Mouse (Mus musculus) lung, embryonic 16.5 days (tissue): ENCODE measurements around the gene Trp53. TPM values are rescaled to one million over a fixed set of nuclear protein-coding genes. Genes with fewer than 3 reads are reported as not detected.
"Not testable (repeated sequence)": the region's sequence is repeated elsewhere in the genome, so short reads cannot be mapped to it uniquely, and the experiment has no call there.

Experiments
- ATAC-seq: fragments of 200-750 bp; cut with Nextera tagmentation; 2 replicates; pipeline ENCODE4 v1.8.0; 2017; ENCODE audit warnings: low read depth, mild to moderate bottlenecking, moderate library complexity
- H3K27ac ChIP-seq: fragments of 300-500 bp; sonication (generic); 2 replicates; pipeline ENCODE4 v1.5.1; 2014; ENCODE audit warnings: mild to moderate bottlenecking, control low read depth, low read length
- H3K27me3 ChIP-seq: fragments of 300-500 bp; sonication (generic); 2 replicates; pipeline ENCODE4 v1.6.1; 2014; ENCODE audit warnings: low read depth, low read length, mixed read lengths; ENCODE audit not compliant: control insufficient read depth, insufficient read depth
- H3K36me3 ChIP-seq: fragments of 300-500 bp; sonication (generic); 2 replicates; pipeline ENCODE4 v1.6.1; 2014; ENCODE audit warnings: low read length; ENCODE audit not compliant: control insufficient read depth, insufficient read depth
- H3K4me1 ChIP-seq: fragments of 300-500 bp; sonication (generic); replicated peaks from 2 replicates; pipeline ENCODE4 v1.6.1; 2014; ENCODE audit warnings: low read length, mixed read lengths; ENCODE audit not compliant: control insufficient read depth, insufficient read depth
- H3K4me2 ChIP-seq: fragments of 300-500 bp; sonication (generic); 2 replicates; pipeline ENCODE4 v1.6.1; 2014; ENCODE audit warnings: low read depth, low read length, control low read depth
- H3K4me3 ChIP-seq: fragments of 300-500 bp; sonication (generic); 2 replicates; pipeline ENCODE4 v1.5.1; 2014; ENCODE audit warnings: mild to moderate bottlenecking, low read length, control low read depth
- H3K9ac ChIP-seq: fragments of 300-500 bp; sonication (generic); 2 replicates; pipeline ENCODE4 v1.6.1; 2014; ENCODE audit warnings: low read length, control low read depth
- H3K9me3 ChIP-seq: fragments of 300-500 bp; sonication (generic); 2 replicates; pipeline ENCODE4 v1.6.1; 2016; ENCODE audit warnings: low read length; ENCODE audit not compliant: control insufficient read depth
- WGBS: fragments of 180-500 bp; shearing (Covaris S2); extraction: QIAGEN DNeasy Blood & Tissue Kit; methylation state at CpG from one replicate; pipeline ENCODE4 v1.1.7; 2014; 5-methylcytosine and 5-hydroxymethylcytosine counted together
- microRNA counts: library from miRNA; unstranded; fragments of <30 nt; microRNA quantifications from one replicate; lab custom pipeline; 2016
- microRNA-seq: library from miRNA; unstranded; fragments of <30 nt; microRNA quantifications from one replicate; pipeline ENCODE4, GENCODE M21; 2016
- polyA plus RNA-seq: library from polyadenylated mRNA; unstranded; fragments of >200 nt; fragmentation: Nextera tagmentation; extraction: Ambion mirVana; gene quantifications from 2 replicates; pipeline ENCODE4 v1.2.1, GENCODE M21; 2015

The Trp53 gene
- polyA plus RNA-seq, 1 experiment from 2014 or later = 154 TPM

DNA sequence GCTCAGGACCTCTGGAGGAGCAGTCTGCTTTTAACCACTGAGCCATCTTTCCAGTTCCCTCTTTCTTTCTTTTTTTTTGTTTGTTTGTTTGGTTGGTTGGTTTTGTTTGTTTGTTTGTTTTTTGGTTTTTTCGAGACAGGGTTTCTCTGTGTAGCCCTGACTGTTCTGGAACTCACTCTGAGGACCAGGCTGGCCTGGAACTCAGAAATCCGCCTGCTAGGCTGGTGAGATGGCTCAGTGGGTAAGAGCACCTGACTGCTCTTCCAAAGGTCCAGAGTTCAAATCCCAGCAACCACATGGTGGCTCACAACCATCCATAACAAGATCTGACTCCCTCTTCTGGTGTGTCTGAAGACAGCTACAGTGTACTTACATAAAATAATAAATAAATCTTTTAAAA, 44.2 kb downstream of the Trp53 start:
- not testable (repeated sequence) for H3K27me3 ChIP-seq, H3K9me3 ChIP-seq, H3K4me3 ChIP-seq, H3K36me3 ChIP-seq, H3K4me1 ChIP-seq, H3K4me2 ChIP-seq, H3K9ac ChIP-seq, ATAC-seq, H3K27ac ChIP-seq
- 84% methylated on average over 2 of the region's 2 CpGs for WGBS

DNA sequence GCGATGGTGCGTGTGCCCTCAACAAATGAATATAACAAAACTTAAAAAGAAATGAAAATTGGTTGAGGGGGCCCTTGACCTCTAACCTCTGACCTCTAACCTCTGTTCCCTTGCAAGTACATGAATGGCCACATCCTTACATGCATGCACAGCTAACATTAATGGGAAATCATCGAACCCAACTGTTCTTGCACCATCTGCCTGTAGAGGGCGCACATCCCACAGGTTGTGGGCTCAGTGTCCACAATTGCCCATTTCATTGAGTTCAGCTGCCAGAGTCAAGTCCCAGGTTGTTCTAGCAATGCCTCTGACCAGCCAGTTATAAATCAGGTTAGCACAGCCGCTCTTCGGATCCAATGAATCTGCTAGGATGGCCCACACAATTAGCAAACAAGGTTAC, 48.1 kb downstream of the Trp53 start:
- H3K9me3 ChIP-seq = no peaks in the 10 kb centered on the region
- no peak overlapping the region for H3K9ac ChIP-seq
- no peak for ATAC-seq
- no peaks in the 10 kb centered on the region for H3K27me3 ChIP-seq
- peaks cover 4% of the 10 kb centered on the region; the same call in 1 of the 2 replicates for H3K4me1 ChIP-seq
- no peak overlapping the region for H3K4me2 ChIP-seq
- no peaks in the 10 kb centered on the region for H3K36me3 ChIP-seq
- 33% methylated on average over 6 of the region's 6 CpGs for WGBS
- H3K4me3 ChIP-seq = no peak overlapping the region
- H3K27ac ChIP-seq = no peak overlapping the region

DNA sequence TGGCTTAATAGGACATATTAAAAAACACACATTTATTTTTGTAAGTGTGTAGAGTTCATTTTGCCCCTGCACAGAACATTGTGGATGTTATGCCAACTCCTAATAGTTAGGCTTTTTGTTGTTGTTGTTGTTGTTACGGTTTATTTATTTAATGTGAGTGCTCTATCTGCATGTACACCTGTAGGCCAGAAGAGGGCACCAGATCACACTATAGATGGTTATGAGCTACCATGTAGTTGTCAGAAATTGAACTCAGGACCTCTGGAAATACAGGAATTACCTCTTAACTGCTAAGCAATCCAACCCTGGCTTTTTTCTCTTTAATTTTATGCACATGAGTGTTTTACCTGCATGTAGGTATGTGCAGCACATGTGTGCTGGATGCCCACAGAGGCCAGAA, 49.6 kb downstream of the Trp53 start:
- WGBS = 71% methylated on average over 1 of the region's 1 CpGs
- Histone ChIP-seq H3K27me3 (no peaks in the 10 kb centered on the region), H3K36me3 (no peaks in the 10 kb centered on the region), H3K27ac (no peak overlapping the region), H3K4me2 (no peak overlapping the region), H3K4me1 (peaks cover 13% of the 10 kb centered on the region), H3K4me3 (no peak overlapping the region), H3K9ac (no peak overlapping the region), H3K9me3 (no peaks in the 10 kb centered on the region)
- no peak for ATAC-seq

DNA sequence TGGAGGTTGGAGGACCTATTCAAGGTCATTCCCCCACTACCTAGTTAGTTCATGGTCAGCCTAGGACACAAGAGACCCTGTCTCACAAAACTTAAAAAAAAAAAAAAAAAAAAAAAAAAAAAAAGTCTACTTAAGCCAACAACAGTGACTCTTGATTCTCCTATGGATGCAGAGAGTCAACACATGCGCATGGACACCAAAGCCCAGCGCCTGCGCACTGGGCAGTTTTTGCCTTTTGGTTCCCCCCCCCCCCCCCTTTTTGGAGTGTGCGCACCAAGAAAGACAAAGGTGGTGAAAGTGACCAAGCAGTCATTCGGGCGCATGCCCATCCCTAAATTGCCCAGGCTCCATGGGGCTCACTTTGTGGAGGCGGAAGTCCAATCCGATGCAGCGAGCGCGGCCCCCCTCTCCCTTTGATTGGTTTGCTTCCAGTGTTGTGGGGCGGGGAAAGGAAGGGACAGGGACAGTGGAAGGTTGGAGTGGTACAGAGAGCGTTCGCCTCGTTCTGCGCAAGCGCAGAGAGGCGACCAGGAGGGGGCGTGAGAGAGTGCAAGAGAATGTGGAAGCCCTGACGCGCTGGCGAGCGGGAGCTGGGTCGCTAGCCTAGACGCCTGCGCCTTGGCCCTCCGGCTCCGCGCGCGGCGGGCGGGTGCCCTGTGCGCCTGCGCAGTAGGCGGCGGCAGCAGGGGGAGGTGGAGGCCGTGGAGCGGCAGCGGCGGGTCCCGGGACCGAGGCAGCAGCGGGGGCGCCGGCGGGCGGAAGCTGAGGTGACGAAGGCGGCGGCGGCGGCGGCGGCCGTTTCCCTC, 52.3 kb downstream of the Trp53 start, which contains the start of gene Fxr2:
Gene Fxr2, plus strand, starts transcription at position 707 of the 806 bp plus-strand sequence.
- H3K9me3 ChIP-seq = no peaks in the 10 kb centered on the region
- H3K36me3 ChIP-seq = no peaks in the 10 kb centered on the region; the same call in 1 of the 2 replicates
- H3K27ac ChIP-seq = peak within 1 kb of the TSS; percentile 98
- H3K9ac ChIP-seq = peak within 1 kb of the TSS; percentile 98
- H3K27me3 ChIP-seq = no peaks in the 10 kb centered on the region
- H3K4me3 ChIP-seq = peak within 1 kb of the TSS; percentile 99
- ATAC-seq = peak; percentile 98
- peak within 1 kb of the TSS; percentile 66 for H3K4me2 ChIP-seq
- WGBS = under 1% methylated on average over 40 of the region's 56 CpGs
- peaks cover 27% of the 10 kb centered on the region for H3K4me1 ChIP-seq

DNA sequence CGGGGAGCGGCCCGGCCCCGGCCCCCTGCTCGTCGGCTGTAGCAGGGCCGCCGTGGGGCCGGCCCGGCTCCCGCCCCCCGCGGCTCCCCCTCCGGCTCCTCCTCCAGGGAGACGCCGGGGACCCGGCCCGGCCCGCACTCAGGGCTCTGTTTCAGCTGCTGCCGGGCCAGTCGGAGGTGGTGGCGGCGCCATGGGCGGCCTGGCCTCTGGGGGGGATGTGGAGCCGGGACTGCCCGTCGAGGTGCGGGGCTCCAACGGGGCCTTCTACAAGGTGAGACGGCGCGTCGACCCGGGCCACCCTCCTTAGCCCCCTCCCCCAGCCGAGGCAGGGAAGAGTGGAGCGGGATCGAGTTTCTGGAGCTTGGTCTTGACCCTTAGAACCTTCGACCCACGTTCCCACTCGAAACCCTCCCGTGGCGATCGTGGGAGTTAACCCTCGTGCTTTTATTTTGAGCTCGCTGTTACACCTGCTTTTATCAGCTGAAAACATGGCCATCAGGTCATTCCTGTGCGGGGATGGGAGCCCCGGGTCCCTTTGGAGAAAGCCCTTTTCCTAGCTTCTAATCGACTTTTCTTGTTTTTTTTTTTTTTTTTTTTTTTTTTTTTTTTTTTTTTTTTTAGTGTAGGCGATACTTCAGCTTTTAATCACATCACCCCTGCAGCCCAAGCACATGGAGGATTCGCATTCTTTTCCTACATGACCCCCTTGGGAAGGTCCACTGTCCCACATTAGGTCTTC, 53.1 kb downstream of the Trp53 start:
- peak overlapping the region; percentile 98 for H3K27ac ChIP-seq
- 0% methylated on average over 39 of the region's 50 CpGs for WGBS
- peak; percentile 78 for ATAC-seq
- peak overlapping the region; percentile 98 for H3K9ac ChIP-seq
- peak overlapping the region; percentile 66 for H3K4me2 ChIP-seq
- H3K27me3 ChIP-seq = no peaks in the 10 kb centered on the region
- H3K4me3 ChIP-seq = peak overlapping the region; percentile 99
- H3K9me3 ChIP-seq = no peaks in the 10 kb centered on the region
- no peaks in the 10 kb centered on the region; the same call in 1 of the 2 replicates for H3K36me3 ChIP-seq
- peaks cover 27% of the 10 kb centered on the region for H3K4me1 ChIP-seq

DNA sequence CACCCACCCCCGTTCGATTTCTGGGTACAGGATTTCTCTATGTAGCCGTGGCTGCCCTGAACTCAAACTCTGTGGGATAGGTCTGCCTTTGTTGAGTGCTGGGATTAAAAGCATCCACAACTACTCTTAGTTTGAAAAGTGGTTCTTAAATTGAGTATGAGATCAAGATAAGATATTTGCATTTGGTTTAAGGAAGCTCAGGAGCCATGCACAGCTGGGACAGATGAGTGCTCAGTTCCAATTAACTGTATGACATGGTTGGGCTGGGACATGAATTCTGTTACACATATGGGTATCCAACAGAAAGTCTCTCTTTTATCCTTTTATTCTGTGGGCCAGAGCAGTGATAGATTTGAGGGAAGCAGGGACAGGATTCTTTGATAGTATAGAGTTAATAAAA, 55.3 kb downstream of the Trp53 start:
- Histone ChIP-seq H3K36me3 (peaks cover 11% of the 10 kb centered on the region), H3K9ac (no peak overlapping the region), H3K27me3 (no peaks in the 10 kb centered on the region), H3K4me2 (0 out of 2 replicates have a peak overlapping the region, but pooled peaks have one; percentile 3), H3K4me3 (0 out of 2 replicates have a peak overlapping the region, but pooled peaks have one; percentile 0), H3K4me1 (peaks cover 27% of the 10 kb centered on the region), H3K27ac (no peak overlapping the region), H3K9me3 (no peaks in the 10 kb centered on the region)
- 56% methylated on average over 3 of the region's 3 CpGs for WGBS
- no peak for ATAC-seq

MicroRNAs encoded within 50 kb of the gene (microRNA counts, 519-probe panel; counts per million panel counts)
- microRNA mmu-miR-467f (lab: Ali Mortazavi, UCI) = 2,644 counts per million, percentile 48 among the panel's probes with 10 or more counts

Small RNA genes within 50 kb of the gene (microRNA-seq; reads per million reads assigned to microRNA genes)
- not detected for gene Mir467f

Other genes with a start within 250 kb of the Trp53 start
- gene Rnf227, start 239.9 kb upstream of the Trp53 start, polyA plus RNA-seq = 11.0 and 12.6 TPM in 2 replicates
- gene Chd3, start 211.0 kb upstream of the Trp53 start, polyA plus RNA-seq = 56.9 and 60.3 TPM in 2 replicates
- 158 and 165 TPM in 2 replicates for gene Naa38, start 184.9 kb upstream of the Trp53 start, polyA plus RNA-seq
- 32.3 and 32.6 TPM in 2 replicates for gene Cyb5d1, start 184.7 kb upstream of the Trp53 start, polyA plus RNA-seq
- 54.7 and 57.4 TPM in 2 replicates for gene Tmem88, start 182.1 kb upstream of the Trp53 start, polyA plus RNA-seq
- gene Kdm6b, start 166.7 kb upstream of the Trp53 start, polyA plus RNA-seq = 25.2 and 26.0 TPM in 2 replicates
- gene Dnah2, start 31.2 kb upstream of the Trp53 start, polyA plus RNA-seq = 1.9 TPM in 2 replicates
- gene Efnb3, start 20.2 kb upstream of the Trp53 start, polyA plus RNA-seq = 5.6 and 5.7 TPM in 2 replicates
- 26.2 and 29.2 TPM in 2 replicates for gene Wrap53, start 104 bp upstream of the Trp53 start, polyA plus RNA-seq
- 10.5 and 12.7 TPM in 2 replicates for gene Atp1b2, start 25.6 kb downstream of the Trp53 start, polyA plus RNA-seq
- gene Shbg, start 37.5 kb downstream of the Trp53 start, polyA plus RNA-seq = 0.15 TPM in 1 of 2 replicates, not detected in the other
- gene Sat2, start 41.7 kb downstream of the Trp53 start, polyA plus RNA-seq = 15.2 and 19.2 TPM in 2 replicates
- gene Fxr2, start 52.6 kb downstream of the Trp53 start, polyA plus RNA-seq = 22.2 and 22.6 TPM in 2 replicates
- gene Sox15, start 75.0 kb downstream of the Trp53 start, polyA plus RNA-seq = 0.54 TPM in 1 of 2 replicates, not detected in the other
- 65.5 and 71.0 TPM in 2 replicates for gene Mpdu1, start 82.3 kb downstream of the Trp53 start, polyA plus RNA-seq
- gene Cd68, start 85.8 kb downstream of the Trp53 start, polyA plus RNA-seq = 19.2 and 19.4 TPM in 2 replicates
- gene Eif4a1, start 92.1 kb downstream of the Trp53 start, polyA plus RNA-seq = 539 and 624 TPM in 2 replicates
- gene Senp3, start 101.7 kb downstream of the Trp53 start, polyA plus RNA-seq = 69.3 and 70.6 TPM in 2 replicates
- gene Tnfsf13, start 105.4 kb downstream of the Trp53 start, polyA plus RNA-seq = 0.89 and 1.2 TPM in 2 replicates
- 10.6 and 12.8 TPM in 2 replicates for gene Tnfsf12, start 115.5 kb downstream of the Trp53 start, polyA plus RNA-seq
- 5.0 and 5.4 TPM in 2 replicates for gene Tnfsfm13, start 115.7 kb downstream of the Trp53 start, polyA plus RNA-seq
- 24.1 and 25.3 TPM in 2 replicates for gene Polr2a, start 178.3 kb downstream of the Trp53 start, polyA plus RNA-seq
- 0.36 and 0.64 TPM in 2 replicates for gene Slc35g3, start 181.6 kb downstream of the Trp53 start, polyA plus RNA-seq
- 3.5 and 4.9 TPM in 2 replicates for gene Zbtb4, start 185.6 kb downstream of the Trp53 start, polyA plus RNA-seq
- gene Chrnb1, start 215.6 kb downstream of the Trp53 start, polyA plus RNA-seq = 18.6 and 20.7 TPM in 2 replicates
- 1.0 and 1.7 TPM in 2 replicates for gene Fgf11, start 221.5 kb downstream of the Trp53 start, polyA plus RNA-seq
- gene Tmem102, start 225.3 kb downstream of the Trp53 start, polyA plus RNA-seq = 6.5 and 8.6 TPM in 2 replicates
- gene Gm39566, start 234.9 kb downstream of the Trp53 start, polyA plus RNA-seq = not detected in 2 replicates
- gene Spem2, start 238.1 kb downstream of the Trp53 start, polyA plus RNA-seq = not detected in 2 replicates
- not detected in 2 replicates for gene Spem1, start 241.8 kb downstream of the Trp53 start, polyA plus RNA-seq